Mouse (Mus musculus): Measurements from ENCODE around the gene Tmem191c. TPM values are rescaled to one million over a fixed set of nuclear protein-coding genes. Genes with fewer than 3 reads are reported as not detected.

Gene Tmem191c
- total and polyA plus RNA-seq, 3 experiments, result 1.1 to 6.7 (median 1.5) TPM

GRCm38 (mm10) chr16:17247727-17248126, 28.1 kb upstream of the Tmem191c start:
- 49% methylated on average over 4 of the region's 4 CpGs for WGBS
- Histone ChIP-seq H3K27ac (no peak overlapping the region), H3K36me3 (ENCODE audit: control insufficient read depth, insufficient read depth, low read length) (no peaks in the 10 kb centered on the region), H3K27me3 (ENCODE audit: control insufficient read depth, insufficient read depth, low read length) (no peaks in the 10 kb centered on the region), H3K4me1 (ENCODE audit: control insufficient read depth, insufficient read depth, low read length) (peaks cover 3% of the 10 kb centered on the region), H3K4me3 (no peak overlapping the region), H3K9ac (ENCODE audit: low read depth, low read length) (no peak overlapping the region), H3K79me2 (replicated peaks; ENCODE audit: control insufficient read depth, insufficient read depth, low read length) (peaks cover 1% of the 10 kb centered on the region; the same call in 1 of the 2 replicates)
- TF ChIP-seq POLR2A (IDR thresholded peaks at IDR 0.05; ENCODE audit: insufficient read depth, low read depth, low read length) (no peak), CTCF (IDR thresholded peaks at IDR 0.05) (no peak), EP300 (IDR thresholded peaks at IDR 0.05; ENCODE audit: insufficient read depth, low read depth, low read length) (0 out of 2 replicates have a peak, but pooled peaks have one; percentile 17)
- intact Hi-C loops (cut with DNase I), result no loop called here
- DNase-seq, result peak; percentile 50 to 61

GRCm38 (mm10) chr16:17249135-17249534, 26.7 kb upstream of the Tmem191c start:
- no peak overlapping the region for H3K27ac ChIP-seq
- no peaks in the 10 kb centered on the region for H3K27me3 ChIP-seq (ENCODE audit: control insufficient read depth, insufficient read depth, low read length)
- no peak for TF ChIP-seq EP300 (IDR thresholded peaks at IDR 0.05; ENCODE audit: insufficient read depth, low read depth, low read length)
- TF ChIP-seq POLR2A (IDR thresholded peaks at IDR 0.05; ENCODE audit: insufficient read depth, low read depth, low read length), result no peak
- TF ChIP-seq CTCF (IDR thresholded peaks at IDR 0.05), result no peak
- H3K9ac ChIP-seq (ENCODE audit: low read depth, low read length), result no peak overlapping the region
- peaks cover 5% of the 10 kb centered on the region for H3K4me1 ChIP-seq (ENCODE audit: control insufficient read depth, insufficient read depth, low read length)
- intact Hi-C loops (cut with DNase I), result no loop called here
- H3K4me3 ChIP-seq, result no peak overlapping the region
- no peak for DNase-seq
- H3K79me2 ChIP-seq (replicated peaks; ENCODE audit: control insufficient read depth, insufficient read depth, low read length), result peaks cover 1% of the 10 kb centered on the region; the same call in 1 of the 2 replicates
- WGBS, result 36% methylated on average over 6 of the region's 6 CpGs
- no peaks in the 10 kb centered on the region for H3K36me3 ChIP-seq (ENCODE audit: control insufficient read depth, insufficient read depth, low read length)

GRCm38 (mm10) chr16:17251539-17251938, 24.3 kb upstream of the Tmem191c start:
- Histone ChIP-seq H3K27me3 (ENCODE audit: control insufficient read depth, insufficient read depth, low read length) (no peaks in the 10 kb centered on the region), H3K79me2 (replicated peaks; ENCODE audit: control insufficient read depth, insufficient read depth, low read length) (peaks cover 1% of the 10 kb centered on the region; the same call in 1 of the 2 replicates), H3K27ac (no peak overlapping the region), H3K36me3 (ENCODE audit: control insufficient read depth, insufficient read depth, low read length) (no peaks in the 10 kb centered on the region), H3K4me3 (no peak overlapping the region), H3K9ac (ENCODE audit: low read depth, low read length) (no peak overlapping the region), H3K4me1 (ENCODE audit: control insufficient read depth, insufficient read depth, low read length) (peaks cover 5% of the 10 kb centered on the region)
- TF ChIP-seq CTCF (IDR thresholded peaks at IDR 0.05) (no peak), POLR2A (IDR thresholded peaks at IDR 0.05; ENCODE audit: insufficient read depth, low read depth, low read length) (no peak), EP300 (IDR thresholded peaks at IDR 0.05; ENCODE audit: insufficient read depth, low read depth, low read length) (no peak)
- 39% methylated on average over 3 of the region's 3 CpGs for WGBS
- intact Hi-C loops (cut with DNase I), result no loop called here
- peak; percentile 58 to 78 for DNase-seq

GRCm38 (mm10) chr16:17252086-17252726, 23.7 kb upstream of the Tmem191c start:
- no peak for DNase-seq
- Histone ChIP-seq H3K9ac (ENCODE audit: low read depth, low read length) (no peak overlapping the region), H3K27ac (no peak overlapping the region), H3K4me1 (ENCODE audit: control insufficient read depth, insufficient read depth, low read length) (peaks cover 7% of the 10 kb centered on the region), H3K36me3 (ENCODE audit: control insufficient read depth, insufficient read depth, low read length) (no peaks in the 10 kb centered on the region), H3K4me3 (no peak overlapping the region), H3K79me2 (replicated peaks; ENCODE audit: control insufficient read depth, insufficient read depth, low read length) (peaks cover 1% of the 10 kb centered on the region; the same call in 1 of the 2 replicates), H3K27me3 (ENCODE audit: control insufficient read depth, insufficient read depth, low read length) (no peaks in the 10 kb centered on the region)
- 75% methylated on average over 3 of the region's 3 CpGs for WGBS
- intact Hi-C loops (cut with DNase I), result no loop called here
- TF ChIP-seq POLR2A (IDR thresholded peaks at IDR 0.05; ENCODE audit: insufficient read depth, low read depth, low read length) (no peak), EP300 (IDR thresholded peaks at IDR 0.05; ENCODE audit: insufficient read depth, low read depth, low read length) (no peak)

GRCm38 (mm10) chr16:17252841-17253240, 23.0 kb upstream of the Tmem191c start:
- TF ChIP-seq EP300 (IDR thresholded peaks at IDR 0.05; ENCODE audit: insufficient read depth, low read depth, low read length) (no peak), POLR2A (IDR thresholded peaks at IDR 0.05; ENCODE audit: insufficient read depth, low read depth, low read length) (no peak), CTCF (IDR thresholded peaks at IDR 0.05) (no peak)
- DNase-seq, result no peak
- Histone ChIP-seq H3K4me1 (ENCODE audit: control insufficient read depth, insufficient read depth, low read length) (peaks cover 4% of the 10 kb centered on the region), H3K27ac (no peak overlapping the region), H3K79me2 (replicated peaks; ENCODE audit: control insufficient read depth, insufficient read depth, low read length) (peaks cover 1% of the 10 kb centered on the region; the same call in 1 of the 2 replicates), H3K27me3 (ENCODE audit: control insufficient read depth, insufficient read depth, low read length) (no peaks in the 10 kb centered on the region), H3K9ac (ENCODE audit: low read depth, low read length) (no peak overlapping the region), H3K4me3 (no peak overlapping the region), H3K36me3 (ENCODE audit: control insufficient read depth, insufficient read depth, low read length) (no peaks in the 10 kb centered on the region)
- intact Hi-C loops (cut with DNase I), result no loop called here
- WGBS, result 79% methylated on average over 7 of the region's 7 CpGs

- intact Hi-C loops (cut with DNase I), result loop anchor here (2.0 kb wide), 1 partner anchor 13 kb away; no protein-coding TSS in a partner anchor
- Histone ChIP-seq H3K4me1 (ENCODE audit: control insufficient read depth, insufficient read depth, low read length) (peaks cover 3% of the 10 kb centered on the region), H3K27ac (no peak overlapping the region), H3K79me2 (replicated peaks; ENCODE audit: control insufficient read depth, insufficient read depth, low read length) (0 out of 2 replicates have a peak, but pooled peaks cover 1% of the 10 kb centered on the region), H3K4me3 (no peak overlapping the region), H3K9ac (ENCODE audit: low read depth, low read length) (no peak overlapping the region), H3K36me3 (ENCODE audit: control insufficient read depth, insufficient read depth, low read length) (no peaks in the 10 kb centered on the region), H3K27me3 (ENCODE audit: control insufficient read depth, insufficient read depth, low read length) (no peaks in the 10 kb centered on the region)
- WGBS, result 53% methylated on average over 4 of the region's 4 CpGs
- DNase-seq, result no peak
- TF ChIP-seq POLR2A (IDR thresholded peaks at IDR 0.05; ENCODE audit: insufficient read depth, low read depth, low read length) (no peak), EP300 (IDR thresholded peaks at IDR 0.05; ENCODE audit: insufficient read depth, low read depth, low read length) (no peak), CTCF (IDR thresholded peaks at IDR 0.05) (no peak)
These were observed 21.8 kb upstream of the Tmem191c start for GRCm38 (mm10) chr16:17254005-17254597.

Measured in heart, adult 2 months (tissue).